Mouse (Mus musculus) heart, adult 8-10 months (tissue): ENCODE data around the gene Gm21788. TPM values are rescaled to one million over a fixed set of nuclear protein-coding genes. Genes with fewer than 3 reads are reported as not detected.
"Not testable (repeated sequence)": the region's sequence is repeated elsewhere in the genome, so short reads cannot be mapped to it uniquely, and the experiment has no call there.

Experiments used
- DNase-seq: peaks from one replicate; pipeline ENCODE4 v3.0.0; 2022; ENCODE audit warnings: low spot score
- total RNA-seq, 4 experiments: library from RNA; stranded (reverse); gene quantifications; 2 replicates each; pipeline ENCODE4 v1.2.4; 2022

The Gm21788 gene
- not detected for total RNA-seq

DNA sequence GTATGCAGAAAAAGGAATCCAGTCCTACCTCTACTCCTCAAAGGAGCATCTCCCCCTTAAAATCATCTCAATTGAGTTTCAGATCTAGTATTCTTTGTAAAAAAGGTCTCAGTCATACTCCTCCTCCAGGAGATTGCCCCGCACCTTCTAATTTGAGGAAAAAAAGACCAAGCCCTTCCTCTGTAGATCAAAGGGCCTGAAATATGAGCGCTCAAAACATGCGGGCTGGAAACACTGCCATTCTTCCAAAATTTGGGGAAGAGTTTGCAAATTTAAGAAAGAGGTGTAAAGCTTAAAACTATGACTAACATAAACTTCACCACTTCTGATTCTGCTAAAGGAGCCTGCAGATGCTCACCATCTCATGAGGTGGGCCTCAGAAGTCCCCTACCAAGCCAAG, at the start of gene Gm21788:
Gene Gm21788, plus strand, starts transcription at position 301 of the 400 bp plus-strand sequence.
- DNase-seq = not testable (repeated sequence)

Other genes starting within 250 kb of the Gm21788 start
- gene Gm21244, start 235.7 kb upstream of the Gm21788 start, total RNA-seq = not detected
- gene Gm28998, start 151.2 kb upstream of the Gm21788 start, total RNA-seq = not detected
- gene Gm20826, start 233.5 kb downstream of the Gm21788 start, total RNA-seq = not detected